Mouse (Mus musculus): ENCODE measurements around the gene Slc30a10. TPM values are rescaled to one million over a fixed set of nuclear protein-coding genes. Genes with fewer than 3 reads are reported as not detected.

Slc30a10 gene
- polyA plus RNA-seq, 1 experiment from 2014 or later: 0.01 TPM

GRCm38 (mm10) chr1:185472025-185472720, 17.5 kb downstream of the Slc30a10 start:
- ATAC-seq (ENCODE audit: low FRiP score, low TSS enrichment): no peak
- TF ChIP-seq CTCF (IDR thresholded peaks at IDR 0.05; ENCODE audit: low read depth): no peak
- no peak for TF ChIP-seq EP300 (optimal IDR thresholded peaks at IDR 0.05)
- DNase-seq (ENCODE audit: low spot score): no peak

GRCm38 (mm10) chr1:185472730-185473129, 18.1 kb downstream of the Slc30a10 start:
- TF ChIP-seq CTCF (IDR thresholded peaks at IDR 0.05; ENCODE audit: low read depth): no peak
- no peak for TF ChIP-seq EP300 (optimal IDR thresholded peaks at IDR 0.05)

More at GRCm38 (mm10) chr1:185472025-185472720, 17.5 kb downstream of the Slc30a10 start:
- Histone ChIP-seq H3K4me3 (ENCODE audit: low read depth, low read length) (no peak overlapping the region), H3K9ac (ENCODE audit: low read length) (no peak overlapping the region), H3K4me1 (replicated peaks; ENCODE audit: control insufficient read depth, insufficient read depth) (no peaks in the 10 kb centered on the region), H3K36me3 (ENCODE audit: control insufficient read depth, insufficient read depth, low read length) (no peaks in the 10 kb centered on the region), H3K27me3 (ENCODE audit: control insufficient read depth, insufficient read depth, low read length) (no peaks in the 10 kb centered on the region), H3K9me3 (ENCODE audit: control insufficient read depth, low read length) (no peaks in the 10 kb centered on the region), H3K27ac (replicated peaks) (no peak overlapping the region), H3K4me2 (replicated peaks; ENCODE audit: low read depth) (no peak overlapping the region)
- WGBS: 58% methylated on average over 8 of the region's 8 CpGs

GRCm38 (mm10) chr1:185473437-185473836, 18.8 kb downstream of the Slc30a10 start:
- Histone ChIP-seq H3K4me1 (replicated peaks; ENCODE audit: control insufficient read depth, insufficient read depth) (no peaks in the 10 kb centered on the region), H3K36me3 (ENCODE audit: control insufficient read depth, insufficient read depth, low read length) (no peaks in the 10 kb centered on the region), H3K27me3 (ENCODE audit: control insufficient read depth, insufficient read depth, low read length) (no peaks in the 10 kb centered on the region), H3K9ac (ENCODE audit: low read length) (no peak overlapping the region), H3K27ac (replicated peaks) (no peak overlapping the region), H3K9me3 (ENCODE audit: control insufficient read depth, low read length) (no peaks in the 10 kb centered on the region), H3K4me3 (ENCODE audit: low read depth, low read length) (no peak overlapping the region), H3K4me2 (replicated peaks; ENCODE audit: low read depth) (no peak overlapping the region)
- 93% methylated on average over 1 of the region's 1 CpGs for WGBS
- TF ChIP-seq CTCF (IDR thresholded peaks at IDR 0.05; ENCODE audit: low read depth) (no peak), EP300 (optimal IDR thresholded peaks at IDR 0.05) (no peak)
- ATAC-seq (ENCODE audit: low FRiP score, low TSS enrichment) (no peak), DNase-seq (ENCODE audit: low spot score) (no peak)

More at GRCm38 (mm10) chr1:185472730-185473129, 18.1 kb downstream of the Slc30a10 start:
- Histone ChIP-seq H3K9me3 (ENCODE audit: control insufficient read depth, low read length) (no peaks in the 10 kb centered on the region), H3K27ac (replicated peaks) (no peak overlapping the region), H3K4me3 (ENCODE audit: low read depth, low read length) (no peak overlapping the region), H3K36me3 (ENCODE audit: control insufficient read depth, insufficient read depth, low read length) (no peaks in the 10 kb centered on the region), H3K4me2 (replicated peaks; ENCODE audit: low read depth) (no peak overlapping the region), H3K4me1 (replicated peaks; ENCODE audit: control insufficient read depth, insufficient read depth) (no peaks in the 10 kb centered on the region), H3K27me3 (ENCODE audit: control insufficient read depth, insufficient read depth, low read length) (no peaks in the 10 kb centered on the region), H3K9ac (ENCODE audit: low read length) (no peak overlapping the region)
- ATAC-seq (ENCODE audit: low FRiP score, low TSS enrichment) (no peak), DNase-seq (ENCODE audit: low spot score) (no peak)
- WGBS: 92% methylated on average over 4 of the region's 4 CpGs

- DNase-seq (ENCODE audit: low spot score): no peak
- Histone ChIP-seq H3K27me3 (ENCODE audit: control insufficient read depth, insufficient read depth, low read length) (no peaks in the 10 kb centered on the region), H3K4me2 (replicated peaks; ENCODE audit: low read depth) (no peak overlapping the region), H3K9ac (ENCODE audit: low read length) (no peak overlapping the region), H3K36me3 (ENCODE audit: control insufficient read depth, insufficient read depth, low read length) (no peaks in the 10 kb centered on the region), H3K27ac (replicated peaks) (no peak overlapping the region), H3K4me1 (replicated peaks; ENCODE audit: control insufficient read depth, insufficient read depth) (no peaks in the 10 kb centered on the region), H3K9me3 (ENCODE audit: control insufficient read depth, low read length) (no peaks in the 10 kb centered on the region), H3K4me3 (ENCODE audit: low read depth, low read length) (no peak overlapping the region)
- 91% methylated on average over 4 of the region's 4 CpGs for WGBS
- TF ChIP-seq CTCF (IDR thresholded peaks at IDR 0.05; ENCODE audit: low read depth): no peak
- no peak for TF ChIP-seq EP300 (optimal IDR thresholded peaks at IDR 0.05)
- no peak for ATAC-seq (ENCODE audit: low FRiP score, low TSS enrichment)
Measured at GRCm38 (mm10) chr1:185479861-185480260, 25.2 kb downstream of the Slc30a10 start.

- no peaks in the 10 kb centered on the region for H3K4me1 ChIP-seq (replicated peaks; ENCODE audit: control insufficient read depth, insufficient read depth)
- DNase-seq (ENCODE audit: low spot score) (no peak), ATAC-seq (ENCODE audit: low FRiP score, low TSS enrichment) (no peak)
- 44% methylated on average over 19 of the region's 19 CpGs for WGBS
- peak overlapping the region; percentile 38 for H3K4me2 ChIP-seq (replicated peaks; ENCODE audit: low read depth)
- H3K27me3 ChIP-seq (ENCODE audit: control insufficient read depth, insufficient read depth, low read length): no peaks in the 10 kb centered on the region
- TF ChIP-seq EP300 (optimal IDR thresholded peaks at IDR 0.05) (no peak), CTCF (IDR thresholded peaks at IDR 0.05; ENCODE audit: low read depth) (no peak)
- H3K4me3 ChIP-seq (ENCODE audit: low read depth, low read length): no peak overlapping the region
- no peak overlapping the region for H3K27ac ChIP-seq (replicated peaks)
- H3K36me3 ChIP-seq (ENCODE audit: control insufficient read depth, insufficient read depth, low read length): no peaks in the 10 kb centered on the region
- H3K9me3 ChIP-seq (ENCODE audit: control insufficient read depth, low read length): no peaks in the 10 kb centered on the region
- H3K9ac ChIP-seq (ENCODE audit: low read length): no peak overlapping the region
Measured at GRCm38 (mm10) chr1:185482001-185482761, 27.5 kb downstream of the Slc30a10 start.

GRCm38 (mm10) chr1:185482762-185483161, 28.1 kb downstream of the Slc30a10 start:
- WGBS: 89% methylated on average over 2 of the region's 2 CpGs
- Histone ChIP-seq H3K9me3 (ENCODE audit: control insufficient read depth, low read length) (no peaks in the 10 kb centered on the region), H3K4me2 (replicated peaks; ENCODE audit: low read depth) (no peak overlapping the region), H3K4me3 (ENCODE audit: low read depth, low read length) (no peak overlapping the region), H3K9ac (ENCODE audit: low read length) (no peak overlapping the region), H3K27me3 (ENCODE audit: control insufficient read depth, insufficient read depth, low read length) (no peaks in the 10 kb centered on the region), H3K4me1 (replicated peaks; ENCODE audit: control insufficient read depth, insufficient read depth) (no peaks in the 10 kb centered on the region), H3K27ac (replicated peaks) (no peak overlapping the region), H3K36me3 (ENCODE audit: control insufficient read depth, insufficient read depth, low read length) (no peaks in the 10 kb centered on the region)
- DNase-seq (ENCODE audit: low spot score): no peak
- no peak for ATAC-seq (ENCODE audit: low FRiP score, low TSS enrichment)
- TF ChIP-seq EP300 (optimal IDR thresholded peaks at IDR 0.05): no peak
- TF ChIP-seq CTCF (IDR thresholded peaks at IDR 0.05; ENCODE audit: low read depth): no peak

All from stomach, postnatal 0 days (tissue).